Mouse (Mus musculus): ENCODE measurements around the gene Agmat. TPM values are rescaled to one million over a fixed set of nuclear protein-coding genes. Genes with fewer than 3 reads are reported as not detected.

The Agmat gene
- 1.5 and 2.7 TPM in 2 replicates for polyA plus RNA-seq (2012; rRNA removed)

DNA sequence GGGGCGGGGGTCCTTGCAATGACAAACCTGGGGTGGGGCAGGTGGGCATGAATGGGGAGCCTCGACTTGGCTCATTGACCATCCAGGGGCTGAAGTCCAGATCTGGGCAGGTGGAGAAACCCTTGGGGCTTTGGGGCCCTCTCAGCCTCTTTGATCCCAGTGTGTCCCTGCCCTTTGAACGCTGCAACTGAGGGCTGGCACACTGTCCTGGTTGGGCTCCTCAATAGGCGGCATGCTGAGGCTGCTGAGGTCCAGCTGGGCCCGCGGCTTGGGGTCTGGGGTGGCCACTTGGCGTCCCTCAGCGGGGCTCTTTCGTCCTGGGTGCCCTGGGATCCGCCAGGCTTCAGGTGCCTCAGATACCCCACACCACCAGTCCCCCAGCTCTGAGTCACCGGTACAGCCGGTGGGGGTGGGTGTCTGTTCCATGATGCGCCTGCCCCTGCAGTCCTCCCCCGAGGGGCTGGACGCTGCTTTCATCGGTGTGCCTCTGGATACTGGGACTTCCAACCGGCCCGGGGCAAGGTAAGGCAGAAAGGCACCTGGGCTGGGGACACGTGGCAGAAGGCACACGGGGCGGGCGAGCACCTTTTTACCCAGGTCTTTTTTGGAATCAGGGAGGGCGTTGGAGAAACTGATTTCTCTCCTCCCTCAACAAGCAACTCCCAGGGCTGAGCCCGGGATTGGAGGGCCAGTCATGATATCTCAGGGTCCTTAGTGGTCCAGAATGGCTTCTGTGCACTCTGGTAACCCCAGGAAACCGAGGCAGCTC lies at the start of gene Agmat:
Agmat (plus strand) TSS at position 95 of the 769 bp plus-strand sequence.
- no peak for DNase-seq
- TF ChIP-seq POLR2A (IDR thresholded peaks at IDR 0.05; ENCODE audit: borderline replicate concordance, insufficient read depth, low read length): no peak
- no peak for TF ChIP-seq CTCF (IDR thresholded peaks at IDR 0.05; ENCODE audit: borderline replicate concordance, insufficient read depth, low read depth, low read length)
- H3K4me3 ChIP-seq (replicated peaks; ENCODE audit: insufficient read depth, low read depth, low read length): no peak within 1 kb of the TSS
- H3K27ac ChIP-seq (ENCODE audit: insufficient read depth, low read length): no peak within 1 kb of the TSS
- WGBS: 30% methylated on average over 25 of the region's 25 CpGs
- no peaks in the 10 kb centered on the region for H3K4me1 ChIP-seq (ENCODE audit: control insufficient read depth, insufficient read depth, low read length)
- H3K27me3 ChIP-seq (ENCODE audit: control insufficient read depth, insufficient read depth, low read length): no peaks in the 10 kb centered on the region

DNA sequence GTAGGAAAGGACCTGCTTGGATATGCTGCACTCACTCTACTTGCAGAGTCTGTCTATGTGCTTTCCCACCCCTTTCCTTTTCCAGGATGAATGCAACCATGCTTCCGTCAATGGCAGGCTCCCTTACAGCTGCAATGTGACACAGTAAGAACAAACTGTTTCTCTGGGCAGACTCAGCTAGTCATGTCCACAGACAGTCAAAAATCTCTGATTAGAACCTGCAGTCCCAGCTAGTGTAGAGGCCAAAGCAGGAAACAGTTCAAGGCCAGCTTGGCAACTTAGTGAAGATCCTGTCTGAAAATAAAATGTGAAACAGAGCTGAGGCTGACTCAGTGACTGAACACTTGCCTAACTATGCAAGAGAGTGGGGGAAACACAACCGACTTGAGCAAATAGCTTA lies 41.8 kb upstream of the Agmat start:
- no peak for DNase-seq
- no peak overlapping the region for H3K4me3 ChIP-seq (replicated peaks; ENCODE audit: insufficient read depth, low read depth, low read length)
- no peak for TF ChIP-seq CTCF (IDR thresholded peaks at IDR 0.05; ENCODE audit: borderline replicate concordance, insufficient read depth, low read depth, low read length)
- no peak for TF ChIP-seq POLR2A (IDR thresholded peaks at IDR 0.05; ENCODE audit: borderline replicate concordance, insufficient read depth, low read length)
- H3K4me1 ChIP-seq (ENCODE audit: control insufficient read depth, insufficient read depth, low read length): no peaks in the 10 kb centered on the region
- no peaks in the 10 kb centered on the region for H3K27me3 ChIP-seq (ENCODE audit: control insufficient read depth, insufficient read depth, low read length)
- H3K27ac ChIP-seq (ENCODE audit: insufficient read depth, low read length): no peak overlapping the region
- 77% methylated on average over 2 of the region's 2 CpGs for WGBS

DNA sequence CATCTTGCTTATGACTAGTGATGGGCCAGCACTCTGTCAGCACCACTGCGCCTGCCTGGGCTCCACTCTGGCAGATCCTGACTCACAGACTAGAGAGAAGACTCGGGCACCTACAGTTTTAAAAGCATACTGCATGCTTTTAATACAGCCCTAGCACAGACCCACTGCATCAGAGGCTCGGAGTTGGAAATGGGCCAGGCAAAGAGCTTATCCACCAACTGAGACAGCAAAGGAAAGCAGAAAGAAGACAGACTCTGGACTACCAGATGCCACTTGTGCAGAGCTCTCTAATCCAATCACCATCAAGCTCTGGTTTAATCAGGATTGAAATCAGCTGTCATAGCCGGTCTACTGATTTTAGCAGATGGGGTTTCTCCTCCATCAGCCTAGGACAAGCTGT lies 41.1 kb upstream of the Agmat start:
- no peak overlapping the region for H3K27ac ChIP-seq (ENCODE audit: insufficient read depth, low read length)
- DNase-seq: no peak
- WGBS: 27% methylated on average over 4 of the region's 4 CpGs

DNA sequence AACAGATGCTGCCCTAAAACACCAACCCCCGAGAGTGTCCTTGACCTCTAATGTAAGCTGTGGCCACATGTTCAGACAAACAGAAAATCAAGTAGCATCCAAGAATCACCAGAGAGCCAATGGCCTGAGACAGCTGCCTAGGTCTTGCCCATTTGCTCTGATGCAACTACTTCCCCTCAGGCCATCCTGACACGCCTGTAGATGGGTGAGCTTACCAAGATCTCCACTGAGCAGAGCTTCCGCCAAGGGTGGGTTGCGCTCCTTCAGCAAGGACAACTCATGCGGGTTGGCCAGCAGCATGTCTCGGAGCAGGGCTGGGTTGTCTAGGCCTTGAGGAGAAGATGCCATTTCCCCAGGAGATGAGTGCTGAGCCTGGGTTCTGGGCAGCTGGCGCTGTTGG lies 38.5 kb upstream of the Agmat start:
- Histone ChIP-seq H3K4me1 (ENCODE audit: control insufficient read depth, insufficient read depth, low read length) (no peaks in the 10 kb centered on the region), H3K27ac (ENCODE audit: insufficient read depth, low read length) (no peak overlapping the region), H3K27me3 (ENCODE audit: control insufficient read depth, insufficient read depth, low read length) (no peaks in the 10 kb centered on the region), H3K4me3 (replicated peaks; ENCODE audit: insufficient read depth, low read depth, low read length) (no peak overlapping the region)
- 75% methylated on average over 7 of the region's 7 CpGs for WGBS
- DNase-seq: no peak
- TF ChIP-seq CTCF (IDR thresholded peaks at IDR 0.05; ENCODE audit: borderline replicate concordance, insufficient read depth, low read depth, low read length) (no peak), POLR2A (IDR thresholded peaks at IDR 0.05; ENCODE audit: borderline replicate concordance, insufficient read depth, low read length) (no peak)

More for the DNA sequence above, 41.1 kb upstream of the Agmat start:
- no peaks in the 10 kb centered on the region for H3K4me1 ChIP-seq (ENCODE audit: control insufficient read depth, insufficient read depth, low read length)
- no peak overlapping the region for H3K4me3 ChIP-seq (replicated peaks; ENCODE audit: insufficient read depth, low read depth, low read length)
- no peaks in the 10 kb centered on the region for H3K27me3 ChIP-seq (ENCODE audit: control insufficient read depth, insufficient read depth, low read length)
- no peak for TF ChIP-seq CTCF (IDR thresholded peaks at IDR 0.05; ENCODE audit: borderline replicate concordance, insufficient read depth, low read depth, low read length)
- TF ChIP-seq POLR2A (IDR thresholded peaks at IDR 0.05; ENCODE audit: borderline replicate concordance, insufficient read depth, low read length): no peak

DNA sequence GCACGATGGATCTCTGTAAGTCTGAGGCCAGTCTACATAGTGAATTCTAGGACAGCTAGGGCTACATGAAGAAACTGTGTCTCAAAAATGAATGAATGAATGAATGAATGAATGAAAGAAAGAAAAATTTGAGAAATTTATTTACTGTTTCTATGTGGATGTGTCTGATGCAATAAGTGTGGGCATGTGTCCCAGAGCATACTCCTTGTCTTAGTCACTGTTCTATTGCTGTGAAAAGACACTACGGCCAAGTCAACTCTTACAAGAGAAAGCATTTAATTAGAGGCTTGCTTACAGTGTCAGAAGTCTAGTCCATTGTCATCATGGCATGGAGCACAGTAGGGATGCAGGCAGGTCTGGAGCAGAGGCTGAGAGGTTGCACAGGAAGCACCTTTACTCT lies 37.5 kb upstream of the Agmat start:
- DNase-seq: no peak
- WGBS: 91% methylated on average over 2 of the region's 2 CpGs
- no peaks in the 10 kb centered on the region for H3K4me1 ChIP-seq (ENCODE audit: control insufficient read depth, insufficient read depth, low read length)
- no peak overlapping the region for H3K27ac ChIP-seq (ENCODE audit: insufficient read depth, low read length)
- TF ChIP-seq POLR2A (IDR thresholded peaks at IDR 0.05; ENCODE audit: borderline replicate concordance, insufficient read depth, low read length): no peak
- no peak for TF ChIP-seq CTCF (IDR thresholded peaks at IDR 0.05; ENCODE audit: borderline replicate concordance, insufficient read depth, low read depth, low read length)
- H3K4me3 ChIP-seq (replicated peaks; ENCODE audit: insufficient read depth, low read depth, low read length): no peak overlapping the region
- H3K27me3 ChIP-seq (ENCODE audit: control insufficient read depth, insufficient read depth, low read length): no peaks in the 10 kb centered on the region

DNA sequence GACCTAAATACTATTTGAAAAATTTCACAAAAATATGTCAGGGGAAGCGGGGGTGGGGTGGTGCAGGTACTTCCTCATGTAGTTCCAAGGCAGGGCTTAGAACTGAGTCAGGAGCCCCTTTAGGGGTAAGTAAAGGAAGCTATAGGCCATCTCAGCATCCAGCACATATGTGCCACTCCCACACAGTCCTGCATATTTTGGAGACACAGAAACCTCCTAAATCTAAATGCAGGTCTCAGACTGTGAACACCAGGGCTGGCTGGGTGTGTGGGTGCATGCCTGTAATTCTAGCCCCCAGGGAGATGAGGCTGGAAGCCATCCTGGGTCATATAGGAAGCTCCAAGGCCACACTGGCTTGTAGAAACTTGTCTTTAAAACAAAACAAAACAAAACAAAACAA lies 35.2 kb upstream of the Agmat start:
- TF ChIP-seq POLR2A (IDR thresholded peaks at IDR 0.05; ENCODE audit: borderline replicate concordance, insufficient read depth, low read length): no peak
- no peak for TF ChIP-seq CTCF (IDR thresholded peaks at IDR 0.05; ENCODE audit: borderline replicate concordance, insufficient read depth, low read depth, low read length)
- Histone ChIP-seq H3K4me3 (replicated peaks; ENCODE audit: insufficient read depth, low read depth, low read length) (no peak overlapping the region), H3K27ac (ENCODE audit: insufficient read depth, low read length) (no peak overlapping the region), H3K4me1 (ENCODE audit: control insufficient read depth, insufficient read depth, low read length) (peaks cover 7% of the 10 kb centered on the region), H3K27me3 (ENCODE audit: control insufficient read depth, insufficient read depth, low read length) (no peaks in the 10 kb centered on the region)
- no peak for DNase-seq
- WGBS: 100% methylated on average over 1 of the region's 1 CpGs

DNA sequence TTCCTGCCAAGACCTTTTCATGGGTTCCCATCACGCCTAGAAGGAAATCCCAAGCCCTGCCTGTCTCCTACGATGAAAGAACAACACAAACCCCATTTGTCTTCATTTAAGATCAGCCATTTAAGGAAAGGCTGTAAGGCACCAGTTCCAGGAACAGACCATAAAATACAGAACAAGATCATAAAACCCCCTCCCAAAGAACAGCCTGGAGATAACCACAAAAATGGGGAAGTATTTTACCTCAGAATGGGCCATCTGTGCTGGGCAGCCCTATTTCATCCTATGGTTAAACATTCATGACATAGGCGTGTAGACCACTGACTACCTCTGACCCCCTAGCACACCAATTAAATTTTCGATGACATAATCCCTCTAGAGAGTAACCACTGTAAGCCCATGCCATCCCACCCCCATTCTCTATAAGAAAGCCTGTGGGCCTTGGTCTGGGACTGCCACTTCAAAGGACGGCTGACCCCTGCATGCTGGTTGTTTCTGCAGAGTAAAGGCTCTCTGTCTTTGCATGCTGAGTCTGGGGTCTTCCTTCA lies 32.8 kb upstream of the Agmat start:
- H3K27ac ChIP-seq (ENCODE audit: insufficient read depth, low read length): no peak overlapping the region
- TF ChIP-seq CTCF (IDR thresholded peaks at IDR 0.05; ENCODE audit: borderline replicate concordance, insufficient read depth, low read depth, low read length) (no peak), POLR2A (IDR thresholded peaks at IDR 0.05; ENCODE audit: borderline replicate concordance, insufficient read depth, low read length) (no peak)
- peaks cover 7% of the 10 kb centered on the region for H3K4me1 ChIP-seq (ENCODE audit: control insufficient read depth, insufficient read depth, low read length)
- H3K4me3 ChIP-seq (replicated peaks; ENCODE audit: insufficient read depth, low read depth, low read length): no peak overlapping the region
- WGBS: 95% methylated on average over 5 of the region's 5 CpGs
- H3K27me3 ChIP-seq (ENCODE audit: control insufficient read depth, insufficient read depth, low read length): no peaks in the 10 kb centered on the region
- DNase-seq: no peak

DNA sequence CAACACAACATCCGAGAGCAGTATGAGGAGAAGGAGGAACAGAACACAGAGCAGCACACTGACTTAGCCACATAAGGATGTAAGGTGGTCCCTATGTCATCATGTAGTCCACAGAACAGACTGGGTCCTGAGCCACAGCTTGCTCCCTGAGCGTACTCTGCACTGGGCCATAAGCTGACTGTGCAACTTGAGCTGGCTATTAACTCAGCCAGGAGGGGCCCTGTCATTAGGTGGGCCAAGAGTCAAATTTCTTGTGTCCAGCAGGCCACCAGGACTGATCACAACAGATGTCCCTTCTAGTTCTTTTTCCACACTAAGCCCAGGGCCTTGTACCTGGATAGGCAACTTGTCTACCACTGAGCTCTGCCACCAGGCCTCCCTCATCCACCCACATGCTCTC lies 31.4 kb upstream of the Agmat start:
- TF ChIP-seq CTCF (IDR thresholded peaks at IDR 0.05; ENCODE audit: borderline replicate concordance, insufficient read depth, low read depth, low read length): no peak
- no peak for TF ChIP-seq POLR2A (IDR thresholded peaks at IDR 0.05; ENCODE audit: borderline replicate concordance, insufficient read depth, low read length)
- Histone ChIP-seq H3K4me3 (replicated peaks; ENCODE audit: insufficient read depth, low read depth, low read length) (no peak overlapping the region), H3K4me1 (ENCODE audit: control insufficient read depth, insufficient read depth, low read length) (peaks cover 7% of the 10 kb centered on the region), H3K27me3 (ENCODE audit: control insufficient read depth, insufficient read depth, low read length) (no peaks in the 10 kb centered on the region), H3K27ac (ENCODE audit: insufficient read depth, low read length) (no peak overlapping the region)
- peak in 1 of 2 experiments; percentile 14 for DNase-seq
- WGBS: 42% methylated on average over 2 of the region's 2 CpGs
